Mouse (Mus musculus): Measurements from ENCODE around the gene Serpinh1. TPM values are rescaled to one million over a fixed set of nuclear protein-coding genes. Genes with fewer than 3 reads are reported as not detected.
A peak's percentile ranks its signal among the peaks of the same experiment; 100 is the strongest.

Serpinh1 gene
- polyA plus RNA-seq, 1 experiment from 2014 or later: 127 TPM

- H3K9ac ChIP-seq: peak overlapping the region; percentile 68
- peaks cover 8% of the 10 kb centered on the region for H3K4me1 ChIP-seq (replicated peaks)
- H3K9me3 ChIP-seq (replicated peaks): no peaks in the 10 kb centered on the region
- peaks cover 22% of the 10 kb centered on the region for H3K36me3 ChIP-seq
- 30% methylated on average over 12 of the region's 12 CpGs for WGBS (ENCODE audit: insufficient replicate concordance)
- H3K27ac ChIP-seq: no peak overlapping the region; the same call in 1 of the 2 replicates
- H3K4me3 ChIP-seq (replicated peaks): peak overlapping the region; percentile 53
- ATAC-seq (ENCODE audit: low read depth): no peak
- peak overlapping the region; percentile 54 for H3K4me2 ChIP-seq
- no peak for DNase-seq
- H3K27me3 ChIP-seq: peaks cover 34% of the 10 kb centered on the region
Observed at GRCm38 (mm10) chr7:99351104-99351801, 1.8 kb downstream of the Serpinh1 start.

- Histone ChIP-seq H3K4me2 (peak overlapping the region; percentile 54), H3K9ac (peak overlapping the region; percentile 26; the same call in 1 of the 2 replicates), H3K4me3 (replicated peaks) (peak overlapping the region; percentile 53), H3K4me1 (replicated peaks) (peaks cover 5% of the 10 kb centered on the region), H3K27me3 (peaks cover 31% of the 10 kb centered on the region), H3K36me3 (peaks cover 26% of the 10 kb centered on the region), H3K27ac (no peak overlapping the region), H3K9me3 (replicated peaks) (no peaks in the 10 kb centered on the region)
- WGBS (ENCODE audit: insufficient replicate concordance): 62% methylated on average over 9 of the region's 9 CpGs
- ATAC-seq (ENCODE audit: low read depth) (no peak), DNase-seq (no peak)
Observed at GRCm38 (mm10) chr7:99349782-99350720, 3.0 kb downstream of the Serpinh1 start.

- no peak for ATAC-seq (ENCODE audit: low read depth)
Observed at GRCm38 (mm10) chr7:99348883-99349282, 4.2 kb downstream of the Serpinh1 start.

GRCm38 (mm10) chr7:99347268-99347667 lies 5.8 kb downstream of the Serpinh1 start:
- Histone ChIP-seq H3K4me1 (replicated peaks) (peaks cover 2% of the 10 kb centered on the region; the same call in 1 of the 2 replicates), H3K27ac (no peak overlapping the region), H3K36me3 (peaks cover 26% of the 10 kb centered on the region), H3K27me3 (peaks cover 10% of the 10 kb centered on the region), H3K4me3 (replicated peaks) (no peak overlapping the region), H3K4me2 (no peak overlapping the region), H3K9me3 (replicated peaks) (no peaks in the 10 kb centered on the region), H3K9ac (no peak overlapping the region)
- WGBS (ENCODE audit: insufficient replicate concordance): 84% methylated on average over 10 of the region's 10 CpGs
- ATAC-seq (ENCODE audit: low read depth) (no peak), DNase-seq (no peak)

More at GRCm38 (mm10) chr7:99348883-99349282, 4.2 kb downstream of the Serpinh1 start:
- Histone ChIP-seq H3K27ac (no peak overlapping the region), H3K36me3 (peaks cover 26% of the 10 kb centered on the region), H3K9me3 (replicated peaks) (no peaks in the 10 kb centered on the region), H3K4me1 (replicated peaks) (peaks cover 5% of the 10 kb centered on the region; the same call in 1 of the 2 replicates), H3K27me3 (peaks cover 26% of the 10 kb centered on the region), H3K4me3 (replicated peaks) (no peak overlapping the region), H3K4me2 (no peak overlapping the region), H3K9ac (no peak overlapping the region)
- DNase-seq: no peak
- WGBS (ENCODE audit: insufficient replicate concordance): 84% methylated on average over 26 of the region's 26 CpGs

GRCm38 (mm10) chr7:99343577-99343976 lies 9.5 kb downstream of the Serpinh1 start:
- peaks cover 21% of the 10 kb centered on the region for H3K36me3 ChIP-seq
- DNase-seq (no peak), ATAC-seq (ENCODE audit: low read depth) (no peak)
- no peaks in the 10 kb centered on the region for H3K4me1 ChIP-seq (replicated peaks)
- 62% methylated on average over 4 of the region's 4 CpGs for WGBS (ENCODE audit: insufficient replicate concordance)
- H3K27ac ChIP-seq: no peak overlapping the region
- H3K4me3 ChIP-seq (replicated peaks): no peak overlapping the region
- H3K9ac ChIP-seq: no peak overlapping the region
- no peaks in the 10 kb centered on the region for H3K27me3 ChIP-seq
- H3K4me2 ChIP-seq: no peak overlapping the region
- no peaks in the 10 kb centered on the region for H3K9me3 ChIP-seq (replicated peaks)

GRCm38 (mm10) chr7:99340736-99341135 lies 12.3 kb downstream of the Serpinh1 start:
- no peak for ATAC-seq (ENCODE audit: low read depth)

GRCm38 (mm10) chr7:99332774-99333480 lies 20.1 kb downstream of the Serpinh1 start:
- ATAC-seq (ENCODE audit: low read depth): no peak
- H3K4me3 ChIP-seq (replicated peaks): no peak overlapping the region
- peak; percentile 17 for DNase-seq
- H3K9ac ChIP-seq: no peak overlapping the region
- H3K27ac ChIP-seq: no peak overlapping the region
- 37% methylated on average over 12 of the region's 12 CpGs for WGBS (ENCODE audit: insufficient replicate concordance)
- H3K36me3 ChIP-seq: no peaks in the 10 kb centered on the region
- H3K27me3 ChIP-seq: 0 out of 2 replicates have a peak, but pooled peaks cover 4% of the 10 kb centered on the region
- H3K4me1 ChIP-seq (replicated peaks): no peaks in the 10 kb centered on the region
- H3K4me2 ChIP-seq: no peak overlapping the region
- H3K9me3 ChIP-seq (replicated peaks): no peaks in the 10 kb centered on the region

More at GRCm38 (mm10) chr7:99340736-99341135, 12.3 kb downstream of the Serpinh1 start:
- no peak overlapping the region for H3K9ac ChIP-seq
- no peaks in the 10 kb centered on the region for H3K9me3 ChIP-seq (replicated peaks)
- no peak for DNase-seq
- H3K36me3 ChIP-seq: no peaks in the 10 kb centered on the region
- no peak overlapping the region for H3K4me2 ChIP-seq
- no peaks in the 10 kb centered on the region for H3K4me1 ChIP-seq (replicated peaks)
- H3K27me3 ChIP-seq: no peaks in the 10 kb centered on the region
- no peak overlapping the region for H3K27ac ChIP-seq
- no peak overlapping the region for H3K4me3 ChIP-seq (replicated peaks)
- 57% methylated on average over 8 of the region's 8 CpGs for WGBS (ENCODE audit: insufficient replicate concordance)

- no peak for DNase-seq
- no peak for ATAC-seq (ENCODE audit: low read depth)
- H3K9ac ChIP-seq: no peak overlapping the region
- H3K4me2 ChIP-seq: no peak overlapping the region
- H3K9me3 ChIP-seq (replicated peaks): no peaks in the 10 kb centered on the region
- no peak overlapping the region for H3K27ac ChIP-seq
- H3K36me3 ChIP-seq: no peaks in the 10 kb centered on the region
- no peak overlapping the region for H3K4me3 ChIP-seq (replicated peaks)
- no peaks in the 10 kb centered on the region for H3K4me1 ChIP-seq (replicated peaks)
- WGBS (ENCODE audit: insufficient replicate concordance): 58% methylated on average over 5 of the region's 5 CpGs
- peaks cover 23% of the 10 kb centered on the region for H3K27me3 ChIP-seq
Observed at GRCm38 (mm10) chr7:99330012-99330411, 23.0 kb downstream of the Serpinh1 start.

GRCm38 (mm10) chr7:99328847-99329246 lies 24.2 kb downstream of the Serpinh1 start:
- no peak for DNase-seq
- no peak overlapping the region for H3K4me3 ChIP-seq (replicated peaks)
- peaks cover 30% of the 10 kb centered on the region for H3K27me3 ChIP-seq
- ATAC-seq (ENCODE audit: low read depth): no peak
- no peak overlapping the region for H3K4me2 ChIP-seq
- H3K27ac ChIP-seq: no peak overlapping the region
- H3K36me3 ChIP-seq: no peaks in the 10 kb centered on the region
- H3K9me3 ChIP-seq (replicated peaks): no peaks in the 10 kb centered on the region
- no peak overlapping the region for H3K9ac ChIP-seq
- H3K4me1 ChIP-seq (replicated peaks): no peaks in the 10 kb centered on the region
- 50% methylated on average over 4 of the region's 4 CpGs for WGBS (ENCODE audit: insufficient replicate concordance)

GRCm38 (mm10) chr7:99326128-99326527 lies 26.9 kb downstream of the Serpinh1 start:
- Histone ChIP-seq H3K4me1 (replicated peaks) (no peaks in the 10 kb centered on the region), H3K9me3 (replicated peaks) (no peaks in the 10 kb centered on the region), H3K27me3 (peaks cover 42% of the 10 kb centered on the region), H3K9ac (no peak overlapping the region), H3K27ac (no peak overlapping the region), H3K36me3 (no peaks in the 10 kb centered on the region), H3K4me2 (no peak overlapping the region), H3K4me3 (replicated peaks) (no peak overlapping the region)
- WGBS (ENCODE audit: insufficient replicate concordance): 55% methylated on average over 6 of the region's 6 CpGs
- no peak for DNase-seq
- ATAC-seq (ENCODE audit: low read depth): no peak

GRCm38 (mm10) chr7:99324810-99325209 lies 28.2 kb downstream of the Serpinh1 start:
- no peak overlapping the region for H3K9ac ChIP-seq

More at GRCm38 (mm10) chr7:99324810-99325209, 28.2 kb downstream of the Serpinh1 start:
- H3K27me3 ChIP-seq: peaks cover 45% of the 10 kb centered on the region
- H3K4me3 ChIP-seq (replicated peaks): no peak overlapping the region
- 23% methylated on average over 10 of the region's 10 CpGs for WGBS (ENCODE audit: insufficient replicate concordance)
- H3K27ac ChIP-seq: no peak overlapping the region
- no peaks in the 10 kb centered on the region for H3K9me3 ChIP-seq (replicated peaks)
- H3K4me1 ChIP-seq (replicated peaks): no peaks in the 10 kb centered on the region
- H3K36me3 ChIP-seq: no peaks in the 10 kb centered on the region
- DNase-seq (no peak), ATAC-seq (ENCODE audit: low read depth) (no peak)
- H3K4me2 ChIP-seq: no peak overlapping the region

All from liver, embryonic 13.5 days (tissue).